Comparison of ENCODE assay signal across 8 mouse cellular contexts in the genomic region with DNA sequence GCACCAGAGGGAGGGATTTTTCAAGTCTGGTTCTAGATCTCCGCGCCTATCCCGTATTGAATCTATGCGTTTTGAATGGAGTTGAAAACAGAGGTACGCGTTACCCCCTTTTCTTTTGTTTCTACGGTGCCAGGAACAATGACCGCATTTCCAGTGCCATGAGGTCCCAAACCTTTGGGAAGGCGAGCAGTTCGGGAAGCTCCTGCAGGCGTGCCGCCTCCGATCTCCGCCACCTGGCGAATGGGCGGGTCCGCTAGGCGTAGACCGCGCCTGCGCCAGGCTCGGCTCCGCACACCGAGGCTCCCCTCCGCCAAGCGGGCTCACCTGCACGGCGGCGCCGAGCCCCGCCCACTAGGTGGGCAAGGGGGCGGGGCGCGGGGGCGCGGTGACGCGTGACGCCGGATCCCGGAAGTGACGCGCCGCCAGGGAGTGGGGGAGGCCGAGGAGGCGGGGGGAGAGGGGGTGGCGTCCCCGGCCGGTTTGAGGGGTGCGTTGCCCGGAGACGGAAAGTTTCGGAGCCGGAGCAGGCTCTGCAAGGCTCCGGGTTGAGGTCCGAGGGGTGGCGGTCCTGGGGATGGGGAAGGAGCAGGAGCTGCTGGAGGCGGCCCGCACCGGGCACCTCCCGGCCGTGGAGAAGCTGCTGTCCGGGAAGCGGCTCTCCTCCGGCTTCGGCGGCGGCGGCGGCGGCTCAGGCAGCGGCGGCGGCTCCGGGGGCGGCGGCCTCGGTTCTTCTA. TPM values are rescaled to one million over a fixed set of nuclear protein-coding genes. Genes with fewer than 3 reads are reported as not detected.
A peak's percentile ranks its signal among the peaks of the same experiment; 100 is the strongest.
DNase-seq lines count a peak whose midpoint lies in the region; ATAC-seq and TF ChIP-seq lines count a peak whose summit lies in the region.

A gene (plus strand): TSS at position 419 of the 734 bp plus-strand sequence.

- peak; percentile 28 to 49; a peak in 3 of 4 replicates for ATAC-seq in hematopoietic stem cell, adult 5-6 weeks (replicated peaks in 1 of 2; ENCODE audit: insufficient read depth in 1 of 2, low FRiP score in 2 of 2, low TSS enrichment in 1 of 2, low read depth in 1 of 2, poor library complexity in 2 of 2, severe bottlenecking in 2 of 2)

- H3K27ac ChIP-seq in cerebellum, adult 2 months (ENCODE audit: insufficient read depth, low read length) = peak within 1 kb of the TSS; percentile 51

- peak within 1 kb of the TSS; percentile 79 for H3K4me3 ChIP-seq in cerebellum, adult 2 months (replicated peaks; ENCODE audit: insufficient read depth, low read depth, low read length)

- no peaks in the 10 kb centered on the region for H3K27me3 ChIP-seq in cerebellum, adult 2 months (ENCODE audit: control insufficient read depth, insufficient read depth, low read length)

- WGBS in cerebellum, adult 2 months = under 1% methylated on average over 74 of the region's 78 CpGs

- TF ChIP-seq CTCF in cerebellum, adult 2 months (IDR thresholded peaks at IDR 0.05; ENCODE audit: borderline replicate concordance, insufficient read depth, low read depth, low read length) = peak; percentile 27; the same call in 1 of the 2 replicates

- peak; percentile 40; the same call in 1 of the 2 replicates for TF ChIP-seq POLR2A in cerebellum, adult 2 months (IDR thresholded peaks at IDR 0.05; ENCODE audit: borderline replicate concordance, insufficient read depth, low read length)

- no peaks in the 10 kb centered on the region; the same call in 1 of the 2 replicates for H3K4me1 ChIP-seq in cerebellum, adult 2 months (ENCODE audit: control insufficient read depth, insufficient read depth, low read length)

- peak; percentile 17 for DNase-seq in MEL-GATA-1-ER (ENCODE audit: extremely low read depth, low read depth)
- DNase-seq in cerebellum, adult 2 months = peak; percentile 89 to 91
- peak; percentile 86 for DNase-seq in forelimb bud, embryonic 11.5 days (ENCODE audit: low read depth, low spot score)
- DNase-seq in layer of hippocampus, postnatal 14 days (ENCODE audit: low spot score in 2 of 2) = peak; percentile 73 to 80
- peak; percentile 92 for DNase-seq in lung, postnatal 14 days
- DNase-seq in retina, adult 2 months (ENCODE audit: low read depth, low spot score) = peak; percentile 83
- DNase-seq in thymus, postnatal 36 days = peak; percentile 90

RNA-seq across cellular contexts. Expression of the gene that starts here (rescaled TPM):
- 74.2 and 74.9 TPM in 2 replicates for polyA plus RNA-seq in cerebellum, adult 2 months (2012; rRNA removed)
- 46.1 and 51.3 TPM in 2 replicates for total RNA-seq in hematopoietic stem cell, adult 5-6 weeks (2017)
- 10 to 100 TPM; 38.0 to 39.5 TPM for total RNA-seq in layer of hippocampus, postnatal 14 days (2021)

Comparison
In these comparisons a context has a peak if more than half of its experiments do, and no peak if none do; other contexts are left out.
1. Peak in every context shown above with its lines: DNase-seq, ATAC-seq, H3K4me3 ChIP-seq and H3K27ac ChIP-seq.
2. DNase-seq: peak in every context shown above with its lines; median percentile 92 in lung, postnatal 14 days; 90 in cerebellum, adult 2 months; 90 in thymus, postnatal 36 days; 86 in forelimb bud, embryonic 11.5 days; 83 in retina, adult 2 months; 76 in layer of hippocampus, postnatal 14 days; 17 in MEL-GATA-1-ER.